Mouse (Mus musculus) limb, embryonic 14.5 days (tissue): ENCODE results near the gene Madcam1. TPM values are rescaled to one million over a fixed set of nuclear protein-coding genes. Genes with fewer than 3 reads are reported as not detected.

ENCODE experiments used
- ATAC-seq: fragments of 200-750 bp; cut with Nextera tagmentation; 2 replicates; pipeline ENCODE4 v1.8.0; 2017; ENCODE audit warnings: low read depth, moderate number of reproducible peaks, moderate TSS enrichment; ENCODE audit not compliant: low FRiP score
- DNase-seq: peaks from one replicate; pipeline ENCODE4 v3.0.0-alpha.2; 2015; ENCODE audit warnings: low spot score
- H3K27ac ChIP-seq: fragments of 300-500 bp; sonication (generic); replicated peaks from 2 replicates; pipeline ENCODE4 v1.5.1; 2014; ENCODE audit warnings: low read depth, mild to moderate bottlenecking, low read length, moderate library complexity, mixed read lengths
- H3K27me3 ChIP-seq: fragments of 300-500 bp; sonication (generic); 2 replicates; pipeline ENCODE4 v1.6.1; 2014; ENCODE audit warnings: low read length, mixed read lengths; ENCODE audit not compliant: control insufficient read depth, insufficient read depth
- H3K36me3 ChIP-seq: fragments of 300-500 bp; sonication (generic); 2 replicates; pipeline ENCODE4 v1.6.1; 2014; ENCODE audit warnings: mild to moderate bottlenecking, low read length, moderate library complexity, mixed read lengths; ENCODE audit not compliant: control insufficient read depth, insufficient read depth
- H3K4me1 ChIP-seq: fragments of 300-500 bp; sonication (generic); 2 replicates; pipeline ENCODE4 v1.6.1; 2014; ENCODE audit warnings: antibody characterized with exemption, low read length, mixed read lengths; ENCODE audit not compliant: control insufficient read depth, insufficient read depth
- H3K4me2 ChIP-seq: fragments of 300-500 bp; sonication (generic); replicated peaks from 2 replicates; pipeline ENCODE4 v1.6.1; 2014; ENCODE audit warnings: low read depth, mild to moderate bottlenecking, low read length, moderate library complexity; ENCODE audit not compliant: severe bottlenecking
- H3K4me3 ChIP-seq: fragments of 300-500 bp; sonication (generic); replicated peaks from 2 replicates; pipeline ENCODE4 v1.5.1; 2014; ENCODE audit warnings: low read length
- H3K9ac ChIP-seq: fragments of 300-500 bp; sonication (generic); 2 replicates; pipeline ENCODE4 v1.6.1; 2014; ENCODE audit warnings: mild to moderate bottlenecking, low read depth, low read length, moderate library complexity; ENCODE audit not compliant: severe bottlenecking
- H3K9me3 ChIP-seq: fragments of 300-500 bp; sonication (generic); 2 replicates; pipeline ENCODE4 v1.6.1; 2016; ENCODE audit warnings: low read length; ENCODE audit not compliant: control insufficient read depth
- POLR2A ChIP-seq: fragments of 200-500 bp; IDR thresholded peaks from 2 replicates; pipeline ENCODE4 v1.8.0; 2012; ENCODE audit warnings: inconsistent platforms, mild to moderate bottlenecking, moderate library complexity, borderline replicate concordance; ENCODE audit not compliant: insufficient read depth, insufficient read length; ENCODE audit errors: extremely low read depth
- WGBS: fragments of 180-500 bp; shearing (Covaris S2); extraction: QIAGEN DNeasy Blood & Tissue Kit; methylation state at CpG from one replicate; pipeline ENCODE4 v1.1.7; 2014; 5-methylcytosine and 5-hydroxymethylcytosine counted together
- polyA plus RNA-seq, 2 experiments: library from polyadenylated mRNA; depleted of rRNA in 1 of 2; stranded (reverse) in 1 of 2; unstranded in 1 of 2; fragments of >200 nt; fragmentation: Nextera tagmentation in 1 of 2; extraction: Ambion mirVana in 1 of 2; gene quantifications; 2 replicates each; pipeline versions ENCODE4 v1.2.1 to v1.2.3; 2012 to 2014

The Madcam1 gene
- polyA plus RNA-seq, 2 experiments: 5.0 to 8.2 TPM

GRCm38 (mm10) chr10:79686691-79687090 lies 22.3 kb downstream of the Madcam1 start:
- no peak for TF ChIP-seq POLR2A
- 100% methylated on average over 1 of the region's 1 CpGs for WGBS

GRCm38 (mm10) chr10:79687513-79687912 lies 23.2 kb downstream of the Madcam1 start:
- no peak for ATAC-seq

More at GRCm38 (mm10) chr10:79686691-79687090, 22.3 kb downstream of the Madcam1 start:
- Histone ChIP-seq H3K36me3 (peaks cover 58% of the 10 kb centered on the region), H3K4me3 (no peak overlapping the region), H3K9me3 (no peaks in the 10 kb centered on the region), H3K27ac (no peak overlapping the region), H3K27me3 (no peaks in the 10 kb centered on the region), H3K4me1 (peaks cover 11% of the 10 kb centered on the region), H3K4me2 (no peak overlapping the region), H3K9ac (no peak overlapping the region)
- ATAC-seq (no peak), DNase-seq (no peak)

GRCm38 (mm10) chr10:79688720-79689119 lies 24.4 kb downstream of the Madcam1 start, which contains the start of gene Gzmm:
Gene Gzmm, plus strand, starts transcription at chr10:79689020.
- Histone ChIP-seq H3K4me2 (no peak within 1 kb of the TSS), H3K4me1 (peaks cover 2% of the 10 kb centered on the region; the same call in 1 of the 2 replicates), H3K27me3 (no peaks in the 10 kb centered on the region), H3K4me3 (no peak within 1 kb of the TSS), H3K9me3 (no peaks in the 10 kb centered on the region; the same call in 1 of the 2 replicates), H3K36me3 (peaks cover 58% of the 10 kb centered on the region), H3K9ac (no peak within 1 kb of the TSS), H3K27ac (no peak within 1 kb of the TSS)
- TF ChIP-seq POLR2A: no peak
- no peak for ATAC-seq
- no peak for DNase-seq
- WGBS: 78% methylated on average over 4 of the region's 4 CpGs

More at GRCm38 (mm10) chr10:79687513-79687912, 23.2 kb downstream of the Madcam1 start:
- Histone ChIP-seq H3K4me3 (no peak overlapping the region), H3K4me1 (peaks cover 11% of the 10 kb centered on the region), H3K27ac (no peak overlapping the region), H3K9ac (no peak overlapping the region), H3K4me2 (no peak overlapping the region), H3K9me3 (no peaks in the 10 kb centered on the region; the same call in 1 of the 2 replicates), H3K36me3 (peaks cover 58% of the 10 kb centered on the region), H3K27me3 (no peaks in the 10 kb centered on the region)
- TF ChIP-seq POLR2A: no peak
- 93% methylated on average over 6 of the region's 6 CpGs for WGBS
- DNase-seq: no peak

GRCm38 (mm10) chr10:79689178-79689577 lies 24.8 kb downstream of the Madcam1 start:
- Histone ChIP-seq H3K4me2 (no peak overlapping the region), H3K27ac (no peak overlapping the region), H3K9me3 (no peaks in the 10 kb centered on the region; the same call in 1 of the 2 replicates), H3K9ac (no peak overlapping the region), H3K4me3 (no peak overlapping the region), H3K4me1 (no peaks in the 10 kb centered on the region; the same call in 1 of the 2 replicates), H3K36me3 (peaks cover 53% of the 10 kb centered on the region), H3K27me3 (no peaks in the 10 kb centered on the region)
- whole genome bisulfite sequencing: 84% methylated on average over 3 of the region's 3 CpGs
- ATAC-seq (no peak), DNase-seq (no peak)
- TF ChIP-seq POLR2A: no peak

- H3K4me3 ChIP-seq: no peak overlapping the region
- no peaks in the 10 kb centered on the region; the same call in 1 of the 2 replicates for H3K9me3 ChIP-seq
- no peak overlapping the region for H3K27ac ChIP-seq
- DNase-seq (no peak), ATAC-seq (no peak)
- peaks cover 24% of the 10 kb centered on the region for H3K36me3 ChIP-seq
- TF ChIP-seq POLR2A: no peak
- no peak overlapping the region for H3K4me2 ChIP-seq
- no peaks in the 10 kb centered on the region for H3K27me3 ChIP-seq
- 88% methylated on average over 2 of the region's 2 CpGs for WGBS
- peaks cover 27% of the 10 kb centered on the region for H3K4me1 ChIP-seq
- H3K9ac ChIP-seq: no peak overlapping the region
These were observed 27.7 kb downstream of the Madcam1 start for GRCm38 (mm10) chr10:79691986-79692548.
